Mouse (Mus musculus): ENCODE results near the gene Ccdc40. TPM values are rescaled to one million over a fixed set of nuclear protein-coding genes. Genes with fewer than 3 reads are reported as not detected.

Ccdc40 gene
- polyA plus RNA-seq, 1 experiment, result 0.47 TPM

DNA sequence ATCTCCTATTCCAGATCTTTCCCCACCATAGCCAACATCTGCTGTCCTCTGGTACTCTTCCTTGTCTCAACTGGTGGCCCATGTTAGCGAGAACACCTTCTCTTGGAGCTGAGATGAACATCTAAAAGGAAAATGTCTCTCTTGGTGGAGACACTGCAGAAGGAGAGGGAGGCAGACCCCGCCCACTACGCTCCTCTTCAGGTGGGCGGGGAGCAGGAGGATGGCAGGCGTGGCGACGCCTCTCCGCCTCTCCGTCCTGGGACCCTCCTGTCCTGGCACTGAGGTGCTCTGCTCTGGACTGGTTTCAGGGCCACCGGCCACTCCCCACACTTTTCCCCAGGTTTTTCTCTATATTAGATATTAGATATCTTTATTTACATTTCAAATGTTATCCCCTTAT is 82.2 kb downstream of the Ccdc40 start:
- WGBS, result 25% methylated on average over 10 of the region's 10 CpGs
- Histone ChIP-seq H3K36me3 (ENCODE audit: control insufficient read depth, insufficient read depth, low read length) (no peaks in the 10 kb centered on the region), H3K4me1 (ENCODE audit: control insufficient read depth, insufficient read depth, insufficient read length) (no peaks in the 10 kb centered on the region), H3K4me3 (ENCODE audit: extremely low read depth, insufficient read depth, insufficient read length) (no peak overlapping the region), H3K27ac (ENCODE audit: insufficient read depth, low read length) (no peak overlapping the region), H3K27me3 (ENCODE audit: control insufficient read depth, insufficient read depth, low read length) (peaks cover 2% of the 10 kb centered on the region; the same call in 1 of the 2 replicates)
- no peak for TF ChIP-seq CTCF (IDR thresholded peaks at IDR 0.05; ENCODE audit: extremely low read depth, insufficient read depth, insufficient read length, insufficient replicate concordance)
- no peak for TF ChIP-seq POLR2A (IDR thresholded peaks at IDR 0.05; ENCODE audit: low read depth, low read length)
- DNase-seq (ENCODE audit: low read depth in 1 of 2, low spot score in 2 of 2), result no peak

GRCm38 (mm10) chr11:119314252-119314936 is 86.0 kb downstream of the Ccdc40 start:
- no peak overlapping the region for H3K27ac ChIP-seq (ENCODE audit: insufficient read depth, low read length)
- H3K36me3 ChIP-seq (ENCODE audit: control insufficient read depth, insufficient read depth, low read length), result no peaks in the 10 kb centered on the region
- H3K4me3 ChIP-seq (ENCODE audit: extremely low read depth, insufficient read depth, insufficient read length), result no peak overlapping the region
- WGBS, result 65% methylated on average over 17 of the region's 17 CpGs
- H3K4me1 ChIP-seq (ENCODE audit: control insufficient read depth, insufficient read depth, insufficient read length), result no peaks in the 10 kb centered on the region
- DNase-seq (ENCODE audit: low read depth in 1 of 2, low spot score in 2 of 2), result no peak
- TF ChIP-seq POLR2A (IDR thresholded peaks at IDR 0.05; ENCODE audit: low read depth, low read length) (no peak), CTCF (IDR thresholded peaks at IDR 0.05; ENCODE audit: extremely low read depth, insufficient read depth, insufficient read length, insufficient replicate concordance) (no peak)
- H3K27me3 ChIP-seq (ENCODE audit: control insufficient read depth, insufficient read depth, low read length), result peaks cover 2% of the 10 kb centered on the region; the same call in 1 of the 2 replicates

Other genes with a start within 250 kb of the Ccdc40 start
- not detected in 2 replicates for gene Enpp7, start 240.4 kb upstream of the Ccdc40 start, polyA plus RNA-seq (2012; rRNA removed)
- 1.8 and 2.1 TPM in 2 replicates for gene Cbx2, start 205.6 kb upstream of the Ccdc40 start, polyA plus RNA-seq (2012; rRNA removed)
- 4.5 and 5.6 TPM in 2 replicates for gene Cbx8, start 187.6 kb upstream of the Ccdc40 start, polyA plus RNA-seq (2012; rRNA removed)
- 17.2 and 23.5 TPM in 2 replicates for gene Cbx4, start 142.4 kb upstream of the Ccdc40 start, polyA plus RNA-seq (2012; rRNA removed)
- gene Tbc1d16, start 73 bp upstream of the Ccdc40 start, polyA plus RNA-seq (2012; rRNA removed), result 3.9 and 4.6 TPM in 2 replicates
- gene Gaa, start 39.3 kb downstream of the Ccdc40 start, polyA plus RNA-seq (2012; rRNA removed), result 68.2 and 81.1 TPM in 2 replicates
- 73.4 and 97.6 TPM in 2 replicates for gene Eif4a3, start 71.5 kb downstream of the Ccdc40 start, polyA plus RNA-seq (2012; rRNA removed)
- gene Card14, start 79.2 kb downstream of the Ccdc40 start, polyA plus RNA-seq (2012; rRNA removed), result 0.02 and 0.05 TPM in 2 replicates
- gene Sgsh, start 127.0 kb downstream of the Ccdc40 start, polyA plus RNA-seq (2012; rRNA removed), result 43.1 and 61.5 TPM in 2 replicates
- gene Slc26a11, start 127.0 kb downstream of the Ccdc40 start, polyA plus RNA-seq (2012; rRNA removed), result 28.3 and 35.8 TPM in 2 replicates
- gene Rnf213, start 164.5 kb downstream of the Ccdc40 start, polyA plus RNA-seq (2012; rRNA removed), result 27.4 and 29.1 TPM in 2 replicates